Comparison of ENCODE assay signal across 8 mouse cellular contexts in genomic region chr13:67108194-67108820, GRCm38 (mm10). TPM values are rescaled to one million over a fixed set of nuclear protein-coding genes. Genes with fewer than 3 reads are reported as not detected.
DNase-seq lines count a peak whose midpoint lies in the region; ATAC-seq and TF ChIP-seq lines count a peak whose summit lies in the region.

Gm28557 (minus strand) TSS chr13:67108604.

- peak within 1 kb of the TSS; percentile 71 for H3K9ac ChIP-seq in embryonic facial prominence, embryonic 14.5 days (ENCODE audit: low read depth, low read length)
- H3K9ac ChIP-seq in heart, adult 2 months (ENCODE audit: low read depth, low read length), result peak within 1 kb of the TSS; percentile 93
- peak within 1 kb of the TSS; percentile 79 for H3K9ac ChIP-seq in limb, embryonic 13.5 days
- peak within 1 kb of the TSS; percentile 40 for H3K9ac ChIP-seq in midbrain, embryonic 16.5 days (ENCODE audit: low read depth, low read length)

- H3K36me3 ChIP-seq in embryonic facial prominence, embryonic 14.5 days (ENCODE audit: control insufficient read depth, insufficient read depth, low read length), result peaks cover 9% of the 10 kb centered on the region; the same call in 1 of the 2 replicates
- H3K36me3 ChIP-seq in heart, adult 2 months (ENCODE audit: control insufficient read depth, insufficient read depth, low read length), result no peaks in the 10 kb centered on the region
- peaks cover 13% of the 10 kb centered on the region for H3K36me3 ChIP-seq in limb, embryonic 13.5 days
- no peaks in the 10 kb centered on the region for H3K36me3 ChIP-seq in midbrain, embryonic 16.5 days (ENCODE audit: control insufficient read depth, insufficient read depth, low read length)

- DNase-seq in 416B (ENCODE audit: low read depth), result peak; percentile 99
- DNase-seq in adrenal gland, postnatal 4 days (ENCODE audit: low spot score in 2 of 2), result peak; percentile 14 to 71
- peak; percentile 99 for DNase-seq in embryonic facial prominence, embryonic 14.5 days (ENCODE audit: low spot score)
- peak; percentile 79 to 91 for DNase-seq in heart, adult 2 months
- peak; percentile 97 for DNase-seq in kidney, adult 8-10 months
- DNase-seq in spleen, postnatal 10 days (ENCODE audit: low spot score in 2 of 2), result peak; percentile 66 to 90

- peak within 1 kb of the TSS; percentile 89 for H3K27ac ChIP-seq in embryonic facial prominence, embryonic 14.5 days (replicated peaks; ENCODE audit: low read depth, low read length)
- H3K27ac ChIP-seq in heart, adult 2 months, result peak within 1 kb of the TSS; percentile 93
- H3K27ac ChIP-seq in limb, embryonic 13.5 days, result peak within 1 kb of the TSS; percentile 89
- H3K27ac ChIP-seq in midbrain, embryonic 16.5 days (ENCODE audit: low read length), result peak within 1 kb of the TSS; percentile 48

- peak within 1 kb of the TSS; percentile 56 for H3K4me3 ChIP-seq in embryonic facial prominence, embryonic 14.5 days (ENCODE audit: low read depth, low read length)
- peak within 1 kb of the TSS; percentile 94 for H3K4me3 ChIP-seq in heart, adult 2 months
- peak within 1 kb of the TSS; percentile 63 for H3K4me3 ChIP-seq in limb, embryonic 13.5 days
- H3K4me3 ChIP-seq in midbrain, embryonic 16.5 days (ENCODE audit: low read depth, low read length), result peak within 1 kb of the TSS; percentile 46

- peak; percentile 93 for TF ChIP-seq CTCF in heart, adult 2 months (IDR thresholded peaks at IDR 0.05)

- intact Hi-C loops in heart, adult 2 months (cut with DNase I), result loop anchor here (1.0 to 10.0 kb wide), 8 partner anchors 20 to 706 kb away; partner anchors contain the start of genes Gm10767, Gm26965, Gm28044 and Zfp273

- H3K27me3 ChIP-seq in embryonic facial prominence, embryonic 14.5 days (replicated peaks; ENCODE audit: control insufficient read depth, insufficient read depth, low read length), result no peaks in the 10 kb centered on the region
- H3K27me3 ChIP-seq in heart, adult 2 months (ENCODE audit: control insufficient read depth, insufficient read depth, low read length), result no peaks in the 10 kb centered on the region; the same call in 1 of the 2 replicates
- no peaks in the 10 kb centered on the region for H3K27me3 ChIP-seq in limb, embryonic 13.5 days
- H3K27me3 ChIP-seq in midbrain, embryonic 16.5 days (ENCODE audit: control insufficient read depth, insufficient read depth, low read depth, low read length), result no peaks in the 10 kb centered on the region

- peaks cover 18% of the 10 kb centered on the region; the same call in 1 of the 2 replicates for H3K9me3 ChIP-seq in embryonic facial prominence, embryonic 14.5 days (ENCODE audit: control insufficient read depth, low read length)
- H3K9me3 ChIP-seq in limb, embryonic 13.5 days, result peaks cover 11% of the 10 kb centered on the region
- no peaks in the 10 kb centered on the region for H3K9me3 ChIP-seq in midbrain, embryonic 16.5 days (replicated peaks; ENCODE audit: control insufficient read depth, low read length, poor library complexity, severe bottlenecking)

- peak; percentile 99 for ATAC-seq in embryonic facial prominence, embryonic 14.5 days (ENCODE audit: low read depth)
- peak; percentile 98 for ATAC-seq in limb, embryonic 13.5 days (ENCODE audit: low FRiP score, low read depth)
- peak; percentile 98 for ATAC-seq in midbrain, embryonic 16.5 days

- 0 out of 2 replicates have a peak, but pooled peaks have one; percentile 8 for TF ChIP-seq EP300 in heart, adult 2 months (IDR thresholded peaks at IDR 0.05; ENCODE audit: insufficient read depth, low read depth, low read length)

- H3K4me2 ChIP-seq in embryonic facial prominence, embryonic 14.5 days (ENCODE audit: low read depth, low read length), result peak within 1 kb of the TSS; percentile 74
- peak within 1 kb of the TSS; percentile 76 for H3K4me2 ChIP-seq in limb, embryonic 13.5 days (replicated peaks)
- H3K4me2 ChIP-seq in midbrain, embryonic 16.5 days (ENCODE audit: low read length), result peak within 1 kb of the TSS; percentile 80

- TF ChIP-seq POLR2A in heart, adult 2 months (IDR thresholded peaks at IDR 0.05; ENCODE audit: insufficient read depth, low read depth, low read length), result peak; percentile 89

- 0% methylated on average over 17 of the region's 17 CpGs for whole genome bisulfite sequencing in embryonic facial prominence, embryonic 14.5 days
- under 1% methylated on average over 17 of the region's 17 CpGs for WGBS in heart, adult 2 months
- 0% methylated on average over 17 of the region's 17 CpGs for WGBS in limb, embryonic 13.5 days
- under 1% methylated on average over 17 of the region's 17 CpGs for WGBS in midbrain, embryonic 16.5 days

- peaks cover 4% of the 10 kb centered on the region; the same call in 1 of the 2 replicates for H3K4me1 ChIP-seq in embryonic facial prominence, embryonic 14.5 days (ENCODE audit: control insufficient read depth, insufficient read depth, low read length)
- peaks cover 6% of the 10 kb centered on the region for H3K4me1 ChIP-seq in heart, adult 2 months (ENCODE audit: control insufficient read depth, insufficient read depth, low read length)
- peaks cover 6% of the 10 kb centered on the region for H3K4me1 ChIP-seq in limb, embryonic 13.5 days
- no peaks in the 10 kb centered on the region for H3K4me1 ChIP-seq in midbrain, embryonic 16.5 days (ENCODE audit: control insufficient read depth, insufficient read depth, low read length)

- no peaks in the 10 kb centered on the region; the same call in 1 of the 2 replicates for H3K79me2 ChIP-seq in heart, adult 2 months (replicated peaks; ENCODE audit: control insufficient read depth, insufficient read depth, low read length)

RNA-seq across cellular contexts. Expression of gene Gm28557, which starts in this region (rescaled TPM):
- total RNA-seq in adrenal gland, postnatal 4 days (2021), result 1 to 10 TPM; 3.3 to 3.8 TPM
- 2.3 and 3.7 TPM in 2 replicates for polyA plus RNA-seq in embryonic facial prominence, embryonic 14.5 days (2014; fragmentation: Nextera tagmentation; extraction: Ambion mirVana)
- 1 to 10 TPM; 3.5 to 4.0 TPM for total RNA-seq in heart, adult 2 months (2021)
- 1.2 and 2.0 TPM in 2 replicates for polyA plus RNA-seq in heart, adult 2 months (2012; rRNA removed)
- polyA plus RNA-seq in limb, embryonic 13.5 days (2015; fragmentation: Nextera tagmentation; extraction: Ambion mirVana), result 2.6 and 3.0 TPM in 2 replicates
- polyA plus RNA-seq in midbrain, embryonic 16.5 days (2015; fragmentation: Nextera tagmentation; extraction: Ambion mirVana), result 0.95 and 1.5 TPM in 2 replicates

Comparison
In these comparisons a context has a peak if more than half of its experiments do, and no peak if none do; other contexts are left out.
1. Peak in every context shown above with its lines: DNase-seq, ATAC-seq, H3K4me3 ChIP-seq and H3K27ac ChIP-seq.
2. DNase-seq: peak in every context shown above with its lines; median percentile 99 in 416B; 99 in embryonic facial prominence, embryonic 14.5 days; 97 in kidney, adult 8-10 months; 85 in heart, adult 2 months; 78 in spleen, postnatal 10 days; 42 in adrenal gland, postnatal 4 days.
3. H3K9ac ChIP-seq: peak in every context shown above with its lines; median percentile 93 in heart, adult 2 months; 79 in limb, embryonic 13.5 days; 71 in embryonic facial prominence, embryonic 14.5 days; 40 in midbrain, embryonic 16.5 days.